Mouse (Mus musculus): ENCODE data around the gene Izumo1r. TPM values are rescaled to one million over a fixed set of nuclear protein-coding genes. Genes with fewer than 3 reads are reported as not detected.
A peak's percentile ranks its signal among the peaks of the same experiment; 100 is the strongest.

The Izumo1r gene
- polyA plus RNA-seq, 1 experiment from 2014 or later = not detected

- no peak for DNase-seq (ENCODE audit: low spot score)
Observed at GRCm38 (mm10) chr9:14931943-14932342, 28.2 kb upstream of the Izumo1r start.

GRCm38 (mm10) chr9:14931211-14931610 lies 27.5 kb upstream of the Izumo1r start:
- H3K4me1 ChIP-seq (replicated peaks; ENCODE audit: control insufficient read depth, insufficient read depth, low read length) = no peaks in the 10 kb centered on the region
- DNase-seq (ENCODE audit: low spot score) (no peak), ATAC-seq (replicated peaks; ENCODE audit: low FRiP score, low TSS enrichment, low read depth) (no peak)
- no peak overlapping the region for H3K4me3 ChIP-seq (ENCODE audit: low read depth, low read length)
- 82% methylated on average over 8 of the region's 8 CpGs for WGBS
- H3K9ac ChIP-seq (ENCODE audit: low read length) = no peak overlapping the region
- H3K4me2 ChIP-seq (ENCODE audit: low read length) = no peak overlapping the region
- H3K9me3 ChIP-seq (ENCODE audit: control insufficient read depth, low read length) = no peaks in the 10 kb centered on the region
- H3K36me3 ChIP-seq (ENCODE audit: control insufficient read depth, insufficient read depth, low read length) = no peaks in the 10 kb centered on the region
- no peak overlapping the region for H3K27ac ChIP-seq (ENCODE audit: low read depth)
- no peaks in the 10 kb centered on the region for H3K27me3 ChIP-seq (replicated peaks; ENCODE audit: control insufficient read depth, insufficient read depth, low read length)

More at GRCm38 (mm10) chr9:14931943-14932342, 28.2 kb upstream of the Izumo1r start:
- no peak overlapping the region for H3K27ac ChIP-seq (ENCODE audit: low read depth)
- no peak overlapping the region for H3K4me3 ChIP-seq (ENCODE audit: low read depth, low read length)
- 39% methylated on average over 7 of the region's 7 CpGs for WGBS
- no peak overlapping the region for H3K4me2 ChIP-seq (ENCODE audit: low read length)
- H3K4me1 ChIP-seq (replicated peaks; ENCODE audit: control insufficient read depth, insufficient read depth, low read length) = no peaks in the 10 kb centered on the region
- no peak for ATAC-seq (replicated peaks; ENCODE audit: low FRiP score, low TSS enrichment, low read depth)
- no peak overlapping the region for H3K9ac ChIP-seq (ENCODE audit: low read length)
- H3K27me3 ChIP-seq (replicated peaks; ENCODE audit: control insufficient read depth, insufficient read depth, low read length) = no peaks in the 10 kb centered on the region
- H3K36me3 ChIP-seq (ENCODE audit: control insufficient read depth, insufficient read depth, low read length) = no peaks in the 10 kb centered on the region
- no peaks in the 10 kb centered on the region for H3K9me3 ChIP-seq (ENCODE audit: control insufficient read depth, low read length)

DNA sequence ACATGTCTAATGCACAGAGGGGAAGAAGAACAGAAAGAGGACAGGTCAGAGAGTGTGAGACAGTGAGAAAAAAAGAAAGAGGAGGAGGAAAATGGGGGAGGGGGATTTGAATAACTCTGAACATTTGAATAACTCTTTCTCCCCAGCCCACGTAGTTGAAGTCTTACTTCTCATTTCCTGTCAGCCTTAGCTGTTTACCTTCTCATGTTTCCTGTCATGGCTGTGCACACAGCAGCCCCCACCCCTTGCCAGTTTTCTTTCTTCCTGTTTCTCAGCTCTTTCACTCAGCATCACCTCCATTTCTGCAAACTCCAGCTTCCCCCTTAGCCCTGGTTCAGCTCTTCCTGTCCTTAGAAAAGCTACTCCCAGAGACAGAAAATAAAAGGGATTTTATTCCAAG lies 22.8 kb upstream of the Izumo1r start:
- H3K4me2 ChIP-seq (ENCODE audit: low read length) = no peak overlapping the region
- H3K4me1 ChIP-seq (replicated peaks; ENCODE audit: control insufficient read depth, insufficient read depth, low read length) = no peaks in the 10 kb centered on the region
- H3K36me3 ChIP-seq (ENCODE audit: control insufficient read depth, insufficient read depth, low read length) = no peaks in the 10 kb centered on the region
- DNase-seq (ENCODE audit: low spot score) (no peak), ATAC-seq (replicated peaks; ENCODE audit: low FRiP score, low TSS enrichment, low read depth) (no peak)
- H3K4me3 ChIP-seq (ENCODE audit: low read depth, low read length) = no peak overlapping the region
- no peaks in the 10 kb centered on the region for H3K27me3 ChIP-seq (replicated peaks; ENCODE audit: control insufficient read depth, insufficient read depth, low read length)
- no peak overlapping the region; the same call in 1 of the 2 replicates for H3K27ac ChIP-seq (ENCODE audit: low read depth)
- H3K9ac ChIP-seq (ENCODE audit: low read length) = no peak overlapping the region
- no peaks in the 10 kb centered on the region for H3K9me3 ChIP-seq (ENCODE audit: control insufficient read depth, low read length)
- WGBS = 0% methylated on average over 1 of the region's 1 CpGs

GRCm38 (mm10) chr9:14923625-14924024 lies 19.9 kb upstream of the Izumo1r start:
- ATAC-seq (replicated peaks; ENCODE audit: low FRiP score, low TSS enrichment, low read depth) (no peak), DNase-seq (ENCODE audit: low spot score) (no peak)
- H3K4me1 ChIP-seq (replicated peaks; ENCODE audit: control insufficient read depth, insufficient read depth, low read length) = peaks cover 9% of the 10 kb centered on the region
- H3K4me2 ChIP-seq (ENCODE audit: low read length) = no peak overlapping the region
- 54% methylated on average over 4 of the region's 4 CpGs for WGBS
- H3K9me3 ChIP-seq (ENCODE audit: control insufficient read depth, low read length) = no peaks in the 10 kb centered on the region
- no peak overlapping the region for H3K27ac ChIP-seq (ENCODE audit: low read depth)
- no peak overlapping the region for H3K9ac ChIP-seq (ENCODE audit: low read length)
- H3K4me3 ChIP-seq (ENCODE audit: low read depth, low read length) = no peak overlapping the region
- H3K27me3 ChIP-seq (replicated peaks; ENCODE audit: control insufficient read depth, insufficient read depth, low read length) = no peaks in the 10 kb centered on the region
- H3K36me3 ChIP-seq (ENCODE audit: control insufficient read depth, insufficient read depth, low read length) = no peaks in the 10 kb centered on the region

- Histone ChIP-seq H3K27ac (ENCODE audit: low read depth) (no peak overlapping the region), H3K4me3 (ENCODE audit: low read depth, low read length) (no peak overlapping the region), H3K9ac (ENCODE audit: low read length) (no peak overlapping the region), H3K27me3 (replicated peaks; ENCODE audit: control insufficient read depth, insufficient read depth, low read length) (no peaks in the 10 kb centered on the region), H3K9me3 (ENCODE audit: control insufficient read depth, low read length) (no peaks in the 10 kb centered on the region), H3K4me1 (replicated peaks; ENCODE audit: control insufficient read depth, insufficient read depth, low read length) (peaks cover 13% of the 10 kb centered on the region), H3K36me3 (ENCODE audit: control insufficient read depth, insufficient read depth, low read length) (no peaks in the 10 kb centered on the region), H3K4me2 (ENCODE audit: low read length) (no peak overlapping the region)
- no peak for ATAC-seq (replicated peaks; ENCODE audit: low FRiP score, low TSS enrichment, low read depth)
- WGBS = 38% methylated on average over 1 of the region's 1 CpGs
- DNase-seq (ENCODE audit: low spot score) = no peak
Observed at GRCm38 (mm10) chr9:14921971-14922560, 18.3 kb upstream of the Izumo1r start.

GRCm38 (mm10) chr9:14921254-14921653 lies 17.5 kb upstream of the Izumo1r start:
- Histone ChIP-seq H3K27me3 (replicated peaks; ENCODE audit: control insufficient read depth, insufficient read depth, low read length) (no peaks in the 10 kb centered on the region), H3K9ac (ENCODE audit: low read length) (no peak overlapping the region), H3K4me2 (ENCODE audit: low read length) (no peak overlapping the region), H3K4me1 (replicated peaks; ENCODE audit: control insufficient read depth, insufficient read depth, low read length) (peaks cover 13% of the 10 kb centered on the region), H3K4me3 (ENCODE audit: low read depth, low read length) (no peak overlapping the region), H3K9me3 (ENCODE audit: control insufficient read depth, low read length) (no peaks in the 10 kb centered on the region), H3K27ac (ENCODE audit: low read depth) (no peak overlapping the region), H3K36me3 (ENCODE audit: control insufficient read depth, insufficient read depth, low read length) (no peaks in the 10 kb centered on the region)
- WGBS = 73% methylated on average over 4 of the region's 4 CpGs
- ATAC-seq (replicated peaks; ENCODE audit: low FRiP score, low TSS enrichment, low read depth) (no peak), DNase-seq (ENCODE audit: low spot score) (peak; percentile 33)

- Histone ChIP-seq H3K4me2 (ENCODE audit: low read length) (no peak overlapping the region), H3K36me3 (ENCODE audit: control insufficient read depth, insufficient read depth, low read length) (no peaks in the 10 kb centered on the region), H3K9ac (ENCODE audit: low read length) (no peak overlapping the region), H3K9me3 (ENCODE audit: control insufficient read depth, low read length) (no peaks in the 10 kb centered on the region), H3K4me1 (replicated peaks; ENCODE audit: control insufficient read depth, insufficient read depth, low read length) (peaks cover 13% of the 10 kb centered on the region), H3K27me3 (replicated peaks; ENCODE audit: control insufficient read depth, insufficient read depth, low read length) (no peaks in the 10 kb centered on the region), H3K27ac (ENCODE audit: low read depth) (no peak overlapping the region), H3K4me3 (ENCODE audit: low read depth, low read length) (no peak overlapping the region)
- 71% methylated on average over 4 of the region's 4 CpGs for whole genome bisulfite sequencing
- DNase-seq (ENCODE audit: low spot score) (peak; percentile 23), ATAC-seq (replicated peaks; ENCODE audit: low FRiP score, low TSS enrichment, low read depth) (no peak)
Observed at GRCm38 (mm10) chr9:14920608-14921007, 16.9 kb upstream of the Izumo1r start.

GRCm38 (mm10) chr9:14918825-14919668 lies 15.3 kb upstream of the Izumo1r start:
- Histone ChIP-seq H3K4me2 (ENCODE audit: low read length) (no peak overlapping the region), H3K4me3 (ENCODE audit: low read depth, low read length) (no peak overlapping the region), H3K27me3 (replicated peaks; ENCODE audit: control insufficient read depth, insufficient read depth, low read length) (no peaks in the 10 kb centered on the region), H3K9me3 (ENCODE audit: control insufficient read depth, low read length) (no peaks in the 10 kb centered on the region), H3K36me3 (ENCODE audit: control insufficient read depth, insufficient read depth, low read length) (no peaks in the 10 kb centered on the region), H3K9ac (ENCODE audit: low read length) (no peak overlapping the region), H3K4me1 (replicated peaks; ENCODE audit: control insufficient read depth, insufficient read depth, low read length) (peaks cover 13% of the 10 kb centered on the region), H3K27ac (ENCODE audit: low read depth) (peak overlapping the region; percentile 51)
- no peak for ATAC-seq (replicated peaks; ENCODE audit: low FRiP score, low TSS enrichment, low read depth)
- WGBS = 29% methylated on average over 5 of the region's 5 CpGs
- no peak for DNase-seq (ENCODE audit: low spot score)
